Mouse (Mus musculus) myocyte (in vitro differentiated cells): ENCODE results near the gene Nhlh2.

Experiments
- E2F4 ChIP-seq: IDR thresholded peaks from one replicate; pipeline ENCODE4 v1.6.1; 2011; ENCODE audit warnings: mild to moderate bottlenecking, control low read depth, moderate library complexity; ENCODE audit not compliant: insufficient read depth
- TCF12 ChIP-seq: IDR thresholded peaks from one replicate; pipeline ENCODE4 v1.6.1; 2011; ENCODE audit warnings: mild to moderate bottlenecking, control low read depth; ENCODE audit not compliant: poor library complexity, insufficient read depth, severe bottlenecking
- USF1 ChIP-seq: IDR thresholded peaks from one replicate; pipeline ENCODE4 v1.6.1; 2011; ENCODE audit warnings: low read depth, mild to moderate bottlenecking, control low read depth, moderate library complexity

GRCm38 (mm10) chr3:101990136-101990535 lies 19.7 kb upstream of the Nhlh2 start:
- TF ChIP-seq TCF12: no peak
- no peak for TF ChIP-seq USF1
- TF ChIP-seq E2F4: no peak
